Mouse (Mus musculus): ENCODE measurements at regions not wholly inside any gene's neighbourhood (a gene's known extent, or its start where the extent isn't known, plus 50 kb on each side); places are given as distances from the start of the nearest gene placed in this dataset.
"Not testable (repeated sequence)": the region's sequence is repeated elsewhere in the genome, so short reads cannot be mapped to it uniquely, and the experiment has no call there.

- DNase-seq (ENCODE audit: low read depth, low spot score): no peak
These were observed 297.9 kb upstream of the Pex5l start for GRCm38 (mm10) chr3:33440905-33441304.

GRCm38 (mm10) chr3:33440500-33440899 is 297.5 kb upstream of the Pex5l start:
- no peak for DNase-seq (ENCODE audit: low read depth, low spot score)

GRCm38 (mm10) chr3:33416922-33417321 is 273.9 kb upstream of the Pex5l start:
- DNase-seq (ENCODE audit: low read depth, low spot score): no peak

- DNase-seq (ENCODE audit: low read depth, low spot score): no peak
These were observed 273.3 kb upstream of the Pex5l start for GRCm38 (mm10) chr3:33416321-33416720.

GRCm38 (mm10) chr3:33401904-33402303 is 258.9 kb upstream of the Pex5l start:
- DNase-seq (ENCODE audit: low read depth, low spot score): no peak

- peak; percentile 8 for DNase-seq (ENCODE audit: low read depth, low spot score)
These were observed 256.3 kb upstream of the Pex5l start for GRCm38 (mm10) chr3:33399321-33399720.

GRCm38 (mm10) chr3:33398326-33398725 is 255.3 kb upstream of the Pex5l start:
- DNase-seq (ENCODE audit: low read depth, low spot score): no peak

GRCm38 (mm10) chr3:33397217-33397616 is 254.2 kb upstream of the Pex5l start:
- no peak for DNase-seq (ENCODE audit: low read depth, low spot score)

- DNase-seq (ENCODE audit: low read depth, low spot score): no peak
These were observed 249.4 kb upstream of the Pex5l start for GRCm38 (mm10) chr3:33392541-33392822.

- no peak for DNase-seq (ENCODE audit: low read depth, low spot score)
These were observed 248.9 kb upstream of the Pex5l start for GRCm38 (mm10) chr3:33391765-33392540.

- no peak for DNase-seq (ENCODE audit: low read depth, low spot score)
These were observed 245.1 kb upstream of the Pex5l start for GRCm38 (mm10) chr3:33388171-33388570.

- no peak for DNase-seq (ENCODE audit: low read depth, low spot score)
These were observed 240.6 kb upstream of the Pex5l start for GRCm38 (mm10) chr3:33383622-33384021.

GRCm38 (mm10) chr3:33379604-33380003 is 236.6 kb upstream of the Pex5l start:
- DNase-seq (ENCODE audit: low read depth, low spot score): no peak

GRCm38 (mm10) chr3:33375161-33375560 is 232.1 kb upstream of the Pex5l start:
- peak; percentile 28 for DNase-seq (ENCODE audit: low read depth, low spot score)

- peak; percentile 56 for DNase-seq (ENCODE audit: low read depth, low spot score)
These were observed 229.8 kb upstream of the Pex5l start for GRCm38 (mm10) chr3:33372806-33373205.

GRCm38 (mm10) chr3:33363521-33363920 is 220.5 kb upstream of the Pex5l start:
- DNase-seq (ENCODE audit: low read depth, low spot score): no peak

- DNase-seq (ENCODE audit: low read depth, low spot score): no peak
These were observed 217.0 kb upstream of the Pex5l start for GRCm38 (mm10) chr3:33360030-33360429.

- DNase-seq (ENCODE audit: low read depth, low spot score): no peak
These were observed 210.8 kb upstream of the Pex5l start for GRCm38 (mm10) chr3:33353860-33354259.

GRCm38 (mm10) chr3:33350986-33351385 is 207.9 kb upstream of the Pex5l start:
- DNase-seq (ENCODE audit: low read depth, low spot score): no peak

- DNase-seq (ENCODE audit: low read depth, low spot score): no peak
These were observed 191.0 kb upstream of the Pex5l start for GRCm38 (mm10) chr3:33334056-33334455.

GRCm38 (mm10) chr3:33317691-33318090 is 174.6 kb upstream of the Pex5l start:
- not testable (repeated sequence) for DNase-seq (ENCODE audit: low read depth, low spot score)

GRCm38 (mm10) chr3:33312230-33312825 is 169.3 kb upstream of the Pex5l start:
- no peak for DNase-seq (ENCODE audit: low read depth, low spot score)

GRCm38 (mm10) chr3:33308212-33308611 is 165.2 kb upstream of the Pex5l start:
- peak; percentile 21 for DNase-seq (ENCODE audit: low read depth, low spot score)

- no peak for DNase-seq (ENCODE audit: low read depth, low spot score)
These were observed 163.1 kb upstream of the Pex5l start for GRCm38 (mm10) chr3:33306169-33306568.

Measured in forelimb bud, embryonic 11.5 days (tissue).